Mouse (Mus musculus) CH12.LX (cell line): ENCODE measurements around the gene Cst12.

ENCODE experiments used
- E2F4 ChIP-seq: IDR thresholded peaks from 2 replicates; pipeline ENCODE4 v1.6.1; 2011; ENCODE audit warnings: low read depth, low read length, improper control_type of control experiment; ENCODE audit not compliant: insufficient replicate concordance
- USF1 ChIP-seq: IDR thresholded peaks from 2 replicates; pipeline ENCODE4 v1.6.1; 2014; ENCODE audit warnings: low read depth, mild to moderate bottlenecking, inconsistent platforms, low read length, improper control_type of control experiment

GRCm38 (mm10) chr2:148806696-148807095, 17.5 kb downstream of the Cst12 start:
- TF ChIP-seq E2F4 (no peak), USF1 (no peak)
